Mouse (Mus musculus) cerebellum, adult 2 months (tissue): Measurements from ENCODE around the gene Thra.

ENCODE experiments used
- CTCF ChIP-seq: fragments of 200-500 bp; IDR thresholded peaks from 2 replicates; pipeline ENCODE4 v1.5.1; 2011; ENCODE audit warnings: low read depth, mild to moderate bottlenecking, control low read depth, low read length, moderate library complexity, borderline replicate concordance; ENCODE audit not compliant: insufficient read depth
- POLR2A ChIP-seq: fragments of 200-500 bp; IDR thresholded peaks from 2 replicates; pipeline ENCODE4 v1.6.1; 2011; ENCODE audit warnings: low read length, control low read depth, borderline replicate concordance; ENCODE audit not compliant: insufficient read depth

GRCm38 (mm10) chr11:98738925-98739324 is 1.5 kb upstream of the Thra start:
- no peak for TF ChIP-seq POLR2A
- TF ChIP-seq CTCF, result no peak
